Mouse (Mus musculus): ENCODE data around the gene Fbf1. TPM values are rescaled to one million over a fixed set of nuclear protein-coding genes. Genes with fewer than 3 reads are reported as not detected.

Gene Fbf1
- total and polyA plus RNA-seq, 2 experiments: 4.5 to 9.0 TPM

DNA sequence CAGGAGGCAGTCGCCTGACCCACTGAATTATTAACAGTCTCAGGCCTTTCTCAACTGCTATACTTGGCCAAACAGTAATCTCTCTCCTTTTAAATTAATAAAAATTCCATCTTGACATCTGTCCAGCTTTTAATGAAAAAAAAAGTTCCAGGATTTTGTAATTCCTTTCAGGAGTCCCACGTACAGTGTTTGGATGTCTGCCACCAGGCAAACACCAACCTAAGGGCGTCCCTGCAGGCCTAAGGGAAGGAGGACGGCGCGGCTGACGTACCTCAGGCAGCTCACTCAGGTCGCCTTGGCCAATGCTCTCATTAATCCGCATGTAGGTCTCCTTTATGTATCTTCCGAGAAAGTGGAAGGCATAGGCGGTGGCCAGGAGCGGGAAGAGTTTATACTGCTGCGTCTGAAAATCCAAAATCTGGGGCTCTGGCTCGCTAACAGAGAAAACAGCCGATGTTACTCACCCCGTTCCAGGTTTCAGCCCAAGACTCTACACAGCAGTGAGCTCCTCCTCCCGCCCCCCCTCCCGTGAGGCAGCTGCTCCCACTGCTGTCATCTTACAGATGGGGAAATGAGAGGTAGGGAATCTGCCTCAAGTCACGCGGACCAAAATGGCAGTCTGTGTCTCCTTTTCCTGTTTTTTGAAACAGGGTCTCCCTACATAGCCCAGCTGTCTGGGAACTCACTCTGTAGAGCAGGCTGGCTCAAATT is 10.6 kb upstream of the Fbf1 start:
- DNase-seq (ENCODE audit: extremely low read depth, low read depth, low spot score): peak; percentile 65
- no peak for TF ChIP-seq POLR2A (IDR thresholded peaks at IDR 0.05; ENCODE audit: extremely low read depth, insufficient read depth, low read length)
- no peak for TF ChIP-seq CTCF (IDR thresholded peaks at IDR 0.05; ENCODE audit: low read depth, low read length)
- Histone ChIP-seq H3K79me2 (ENCODE audit: control insufficient read depth, insufficient read depth, low read length) (peaks cover 4% of the 10 kb centered on the region; the same call in 1 of the 2 replicates), H3K27ac (replicated peaks; ENCODE audit: insufficient read depth, low read depth, low read length) (no peak overlapping the region), H3K9ac (ENCODE audit: low read depth, low read length) (no peak overlapping the region), H3K36me3 (ENCODE audit: control insufficient read depth, insufficient read depth, low read length) (peaks cover 86% of the 10 kb centered on the region), H3K4me1 (ENCODE audit: control insufficient read depth, insufficient read depth, low read length) (peaks cover 7% of the 10 kb centered on the region), H3K4me3 (ENCODE audit: insufficient read depth, low read depth, low read length) (no peak overlapping the region), H3K27me3 (ENCODE audit: control insufficient read depth, insufficient read depth, low read length) (no peaks in the 10 kb centered on the region)
- 38% methylated on average over 20 of the region's 20 CpGs for WGBS

DNA sequence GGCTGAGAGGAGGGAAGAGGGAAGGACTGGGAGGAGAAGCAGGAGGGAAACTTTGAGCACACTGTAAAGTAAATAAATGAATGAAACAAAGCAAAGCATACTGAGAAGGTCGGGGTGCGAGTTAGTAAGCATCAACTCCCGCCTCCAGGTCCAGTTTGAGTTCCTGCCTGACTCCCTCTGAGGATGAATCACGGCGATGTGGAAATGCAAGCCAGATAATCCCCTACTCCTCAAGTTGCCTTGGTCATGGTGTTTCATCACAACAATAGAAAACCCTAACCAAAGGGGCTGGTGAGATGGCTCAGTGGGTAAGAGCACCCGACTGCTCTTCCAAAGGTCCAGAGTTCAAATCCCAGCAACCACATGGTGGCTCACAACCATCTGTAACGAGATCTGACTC is 8.0 kb upstream of the Fbf1 start:
- H3K4me1 ChIP-seq (ENCODE audit: control insufficient read depth, insufficient read depth, low read length): peaks cover 4% of the 10 kb centered on the region; the same call in 1 of the 2 replicates
- no peak overlapping the region for H3K9ac ChIP-seq (ENCODE audit: low read depth, low read length)
- H3K36me3 ChIP-seq (ENCODE audit: control insufficient read depth, insufficient read depth, low read length): peaks cover 85% of the 10 kb centered on the region
- no peaks in the 10 kb centered on the region for H3K79me2 ChIP-seq (ENCODE audit: control insufficient read depth, insufficient read depth, low read length)
- TF ChIP-seq POLR2A (IDR thresholded peaks at IDR 0.05; ENCODE audit: extremely low read depth, insufficient read depth, low read length) (no peak), CTCF (IDR thresholded peaks at IDR 0.05; ENCODE audit: low read depth, low read length) (no peak)
- H3K27me3 ChIP-seq (ENCODE audit: control insufficient read depth, insufficient read depth, low read length): no peaks in the 10 kb centered on the region
- 62% methylated on average over 7 of the region's 7 CpGs for WGBS
- peak; percentile 37 for DNase-seq (ENCODE audit: extremely low read depth, low read depth, low spot score)
- no peak overlapping the region for H3K27ac ChIP-seq (replicated peaks; ENCODE audit: insufficient read depth, low read depth, low read length)
- H3K4me3 ChIP-seq (ENCODE audit: insufficient read depth, low read depth, low read length): no peak overlapping the region

DNA sequence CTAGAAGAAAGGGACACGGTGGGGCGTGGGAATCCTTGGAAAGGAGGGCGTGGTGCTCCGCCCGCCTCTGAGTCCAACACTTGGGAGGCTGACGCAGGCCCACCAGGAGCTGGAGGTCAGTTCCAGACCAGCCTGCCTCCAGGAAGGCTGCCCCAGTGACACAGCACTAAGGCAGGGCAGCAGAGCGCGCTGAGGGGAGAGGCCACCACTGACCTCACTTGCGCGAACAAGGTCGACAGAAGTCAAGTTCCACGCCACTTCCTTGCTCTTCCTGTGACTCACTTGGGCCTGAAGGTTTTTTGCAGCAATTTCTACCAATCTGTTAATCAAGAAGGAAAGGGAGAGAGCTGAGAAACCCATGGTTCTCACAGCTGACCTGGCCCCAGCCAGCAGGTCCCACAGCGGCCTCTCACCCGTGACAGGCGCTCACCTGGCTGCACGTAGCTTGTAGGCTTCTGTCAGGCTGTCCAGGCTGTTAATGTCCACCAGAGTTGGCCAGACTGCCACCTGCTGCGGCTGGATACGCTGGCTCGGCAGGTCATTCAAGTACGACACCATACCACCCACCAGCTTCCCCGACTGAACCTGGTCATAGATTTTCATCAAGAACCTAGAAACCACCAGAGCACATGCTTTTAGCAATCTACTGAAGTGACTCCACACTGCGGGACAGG is 6.9 kb upstream of the Fbf1 start:
- H3K79me2 ChIP-seq (ENCODE audit: control insufficient read depth, insufficient read depth, low read length): no peaks in the 10 kb centered on the region
- no peak overlapping the region for H3K4me3 ChIP-seq (ENCODE audit: insufficient read depth, low read depth, low read length)
- TF ChIP-seq CTCF (IDR thresholded peaks at IDR 0.05; ENCODE audit: low read depth, low read length) (no peak; the same call in 1 of the 2 replicates), POLR2A (IDR thresholded peaks at IDR 0.05; ENCODE audit: extremely low read depth, insufficient read depth, low read length) (no peak)
- H3K4me1 ChIP-seq (ENCODE audit: control insufficient read depth, insufficient read depth, low read length): peaks cover 4% of the 10 kb centered on the region; the same call in 1 of the 2 replicates
- peaks cover 75% of the 10 kb centered on the region for H3K36me3 ChIP-seq (ENCODE audit: control insufficient read depth, insufficient read depth, low read length)
- 71% methylated on average over 22 of the region's 22 CpGs for WGBS
- peak; percentile 45 for DNase-seq (ENCODE audit: extremely low read depth, low read depth, low spot score)
- no peak overlapping the region for H3K9ac ChIP-seq (ENCODE audit: low read depth, low read length)
- no peaks in the 10 kb centered on the region for H3K27me3 ChIP-seq (ENCODE audit: control insufficient read depth, insufficient read depth, low read length)
- H3K27ac ChIP-seq (replicated peaks; ENCODE audit: insufficient read depth, low read depth, low read length): no peak overlapping the region

DNA sequence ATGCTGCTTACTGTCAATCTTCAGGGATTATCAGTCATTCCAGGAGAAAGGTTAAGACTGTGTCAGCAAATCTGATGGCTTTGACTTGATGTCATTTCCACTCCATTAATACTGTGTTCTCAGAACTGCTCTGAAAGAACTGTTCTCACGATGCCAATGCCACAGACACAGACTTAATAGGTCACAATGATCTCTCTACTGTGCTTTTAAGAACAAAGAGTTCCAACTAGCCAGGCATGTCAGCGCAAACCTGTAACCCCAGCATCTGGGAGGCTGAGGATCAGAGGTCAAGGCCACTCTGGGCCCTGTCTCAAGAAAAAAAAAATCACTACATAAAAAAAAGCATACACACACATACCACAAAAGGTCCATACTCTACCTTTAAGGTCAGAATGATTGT is 4.0 kb upstream of the Fbf1 start:
- Histone ChIP-seq H3K36me3 (ENCODE audit: control insufficient read depth, insufficient read depth, low read length) (peaks cover 50% of the 10 kb centered on the region), H3K4me3 (ENCODE audit: insufficient read depth, low read depth, low read length) (no peak overlapping the region), H3K79me2 (ENCODE audit: control insufficient read depth, insufficient read depth, low read length) (no peaks in the 10 kb centered on the region), H3K4me1 (ENCODE audit: control insufficient read depth, insufficient read depth, low read length) (no peaks in the 10 kb centered on the region; the same call in 1 of the 2 replicates), H3K27me3 (ENCODE audit: control insufficient read depth, insufficient read depth, low read length) (no peaks in the 10 kb centered on the region), H3K9ac (ENCODE audit: low read depth, low read length) (no peak overlapping the region), H3K27ac (replicated peaks; ENCODE audit: insufficient read depth, low read depth, low read length) (peak overlapping the region; percentile 33)
- WGBS: 26% methylated on average over 2 of the region's 2 CpGs
- DNase-seq (ENCODE audit: extremely low read depth, low read depth, low spot score): peak; percentile 70
- TF ChIP-seq POLR2A (IDR thresholded peaks at IDR 0.05; ENCODE audit: extremely low read depth, insufficient read depth, low read length) (no peak), CTCF (IDR thresholded peaks at IDR 0.05; ENCODE audit: low read depth, low read length) (no peak)

DNA sequence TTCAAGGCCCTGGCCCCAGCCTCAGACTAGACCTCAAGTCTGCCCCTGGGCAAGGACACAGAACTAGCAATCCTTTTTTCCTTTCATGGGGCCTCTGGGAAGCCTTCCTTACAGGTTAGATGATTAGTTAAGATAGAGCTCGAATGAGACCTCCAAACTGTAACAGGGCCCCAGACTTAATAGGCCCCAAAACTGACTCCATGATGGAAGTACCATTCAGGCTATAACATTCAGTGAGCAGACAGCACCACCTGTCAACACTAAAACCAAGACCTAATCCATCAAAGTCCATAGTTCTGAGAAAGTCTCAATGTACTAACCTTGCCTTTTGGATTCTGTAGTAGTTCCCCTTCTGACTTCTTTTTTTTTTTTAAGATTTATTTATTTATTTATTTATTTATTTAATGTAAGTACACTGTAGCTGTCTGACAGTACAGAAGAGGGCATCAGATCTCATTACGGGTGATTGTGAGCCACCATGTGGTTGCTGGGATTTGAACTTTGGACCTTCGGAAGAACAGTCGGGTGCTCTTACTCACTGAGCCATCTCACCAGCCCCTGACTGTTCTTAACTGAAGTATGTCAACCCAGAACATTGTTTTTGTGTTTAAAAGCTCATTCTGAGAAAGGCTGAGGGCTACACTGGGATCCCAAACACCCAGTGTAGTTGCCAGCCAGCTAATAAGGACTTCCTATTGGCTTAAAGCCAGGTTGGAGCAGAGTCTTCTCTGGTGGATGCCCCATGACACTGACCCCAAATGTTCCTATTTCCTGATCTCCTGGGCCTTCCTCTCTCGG is 2.2 kb upstream of the Fbf1 start:
- Histone ChIP-seq H3K79me2 (ENCODE audit: control insufficient read depth, insufficient read depth, low read length) (no peaks in the 10 kb centered on the region), H3K4me3 (ENCODE audit: insufficient read depth, low read depth, low read length) (no peak overlapping the region), H3K27me3 (ENCODE audit: control insufficient read depth, insufficient read depth, low read length) (no peaks in the 10 kb centered on the region), H3K36me3 (ENCODE audit: control insufficient read depth, insufficient read depth, low read length) (peaks cover 37% of the 10 kb centered on the region), H3K9ac (ENCODE audit: low read depth, low read length) (no peak overlapping the region), H3K4me1 (ENCODE audit: control insufficient read depth, insufficient read depth, low read length) (no peaks in the 10 kb centered on the region), H3K27ac (replicated peaks; ENCODE audit: insufficient read depth, low read depth, low read length) (peak overlapping the region; percentile 29)
- WGBS: 29% methylated on average over 5 of the region's 5 CpGs
- no peak for TF ChIP-seq CTCF (IDR thresholded peaks at IDR 0.05; ENCODE audit: low read depth, low read length)
- TF ChIP-seq POLR2A (IDR thresholded peaks at IDR 0.05; ENCODE audit: extremely low read depth, insufficient read depth, low read length): no peak
- DNase-seq (ENCODE audit: extremely low read depth, low read depth, low spot score): peak; percentile 66

Data from liver, adult 2 months (tissue).